Mouse (Mus musculus): Measurements from ENCODE around the gene Bloc1s1. TPM values are rescaled to one million over a fixed set of nuclear protein-coding genes. Genes with fewer than 3 reads are reported as not detected.

The Bloc1s1 gene
- polyA plus RNA-seq, 1 experiment from 2014 or later, result 188 TPM

GRCm38 (mm10) chr10:128940475-128941061, 16.7 kb upstream of the Bloc1s1 start:
- Histone ChIP-seq H3K27ac (no peak overlapping the region), H3K9me3 (no peaks in the 10 kb centered on the region), H3K9ac (no peak overlapping the region), H3K4me3 (replicated peaks) (no peak overlapping the region), H3K4me2 (no peak overlapping the region), H3K4me1 (no peaks in the 10 kb centered on the region), H3K27me3 (peaks cover 16% of the 10 kb centered on the region), H3K36me3 (replicated peaks) (no peaks in the 10 kb centered on the region)
- WGBS, result 84% methylated on average over 10 of the region's 10 CpGs
- ATAC-seq (ENCODE audit: low FRiP score), result no peak

GRCm38 (mm10) chr10:128938974-128939373, 15.1 kb upstream of the Bloc1s1 start:
- peaks cover 4% of the 10 kb centered on the region for H3K4me1 ChIP-seq
- H3K9me3 ChIP-seq, result no peaks in the 10 kb centered on the region
- H3K36me3 ChIP-seq (replicated peaks), result no peaks in the 10 kb centered on the region
- H3K27ac ChIP-seq, result no peak overlapping the region
- no peak overlapping the region for H3K4me2 ChIP-seq
- WGBS, result 66% methylated on average over 5 of the region's 5 CpGs
- H3K4me3 ChIP-seq (replicated peaks), result no peak overlapping the region
- peaks cover 32% of the 10 kb centered on the region for H3K27me3 ChIP-seq
- H3K9ac ChIP-seq, result no peak overlapping the region
- ATAC-seq (ENCODE audit: low FRiP score), result no peak

- 85% methylated on average over 9 of the region's 9 CpGs for WGBS
- Histone ChIP-seq H3K4me3 (replicated peaks) (no peak overlapping the region), H3K4me1 (peaks cover 10% of the 10 kb centered on the region), H3K9me3 (no peaks in the 10 kb centered on the region), H3K4me2 (no peak overlapping the region), H3K36me3 (replicated peaks) (no peaks in the 10 kb centered on the region), H3K9ac (no peak overlapping the region), H3K27me3 (peaks cover 37% of the 10 kb centered on the region), H3K27ac (no peak overlapping the region)
- no peak for ATAC-seq (ENCODE audit: low FRiP score)
These were observed 14.6 kb upstream of the Bloc1s1 start for GRCm38 (mm10) chr10:128938457-128938856.

DNA sequence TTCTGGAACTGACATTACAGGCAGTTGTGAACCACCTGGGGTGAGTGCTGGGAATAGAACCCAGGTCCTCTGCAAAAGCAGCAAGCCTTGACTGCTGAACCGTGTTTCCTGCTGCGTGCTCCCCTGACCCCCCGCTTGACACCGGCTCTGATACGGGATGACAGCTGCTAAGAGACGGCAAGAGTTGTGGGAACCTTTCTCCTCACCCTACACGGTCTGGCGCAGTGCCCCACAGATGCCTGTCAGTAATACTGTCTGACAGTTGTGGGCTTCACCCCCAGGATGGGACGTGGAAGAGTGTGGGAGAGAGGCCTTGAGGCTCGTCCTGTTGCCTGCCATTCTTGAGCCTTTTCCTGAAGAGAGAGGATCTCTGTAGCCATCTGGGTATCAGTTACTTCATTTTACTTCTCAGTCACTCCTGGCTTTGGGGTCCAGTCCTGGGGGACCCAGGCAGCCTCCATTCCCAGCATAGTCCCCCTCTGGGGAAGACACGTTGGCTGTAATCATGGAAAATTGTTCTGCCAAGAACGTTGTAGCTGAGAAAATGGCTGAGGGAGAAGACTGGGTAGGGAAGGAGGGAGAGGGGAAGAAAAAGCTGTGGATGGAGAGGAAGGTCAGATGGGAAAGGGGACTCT, 14.0 kb upstream of the Bloc1s1 start:
- Histone ChIP-seq H3K4me2 (no peak overlapping the region), H3K9me3 (no peaks in the 10 kb centered on the region), H3K4me1 (peaks cover 14% of the 10 kb centered on the region), H3K4me3 (replicated peaks) (no peak overlapping the region), H3K9ac (no peak overlapping the region), H3K27me3 (peaks cover 43% of the 10 kb centered on the region), H3K27ac (no peak overlapping the region), H3K36me3 (replicated peaks) (no peaks in the 10 kb centered on the region)
- WGBS, result 76% methylated on average over 12 of the region's 12 CpGs
- ATAC-seq (ENCODE audit: low FRiP score), result no peak

- ATAC-seq (ENCODE audit: low FRiP score), result no peak
- Histone ChIP-seq H3K4me3 (replicated peaks) (no peak overlapping the region), H3K27ac (no peak overlapping the region), H3K36me3 (replicated peaks) (no peaks in the 10 kb centered on the region), H3K4me2 (no peak overlapping the region), H3K9me3 (no peaks in the 10 kb centered on the region), H3K9ac (no peak overlapping the region), H3K4me1 (peaks cover 14% of the 10 kb centered on the region), H3K27me3 (peaks cover 62% of the 10 kb centered on the region)
- 78% methylated on average over 8 of the region's 8 CpGs for WGBS
These were observed 12.1 kb upstream of the Bloc1s1 start for GRCm38 (mm10) chr10:128935826-128936440.

GRCm38 (mm10) chr10:128934997-128935787, 11.4 kb upstream of the Bloc1s1 start:
- WGBS, result 64% methylated on average over 7 of the region's 7 CpGs
- no peak for ATAC-seq (ENCODE audit: low FRiP score)
- no peaks in the 10 kb centered on the region for H3K9me3 ChIP-seq
- no peaks in the 10 kb centered on the region for H3K36me3 ChIP-seq (replicated peaks)
- H3K4me1 ChIP-seq, result peaks cover 14% of the 10 kb centered on the region
- no peak overlapping the region for H3K27ac ChIP-seq
- H3K4me2 ChIP-seq, result no peak overlapping the region
- H3K9ac ChIP-seq, result no peak overlapping the region
- H3K4me3 ChIP-seq (replicated peaks), result no peak overlapping the region
- peaks cover 70% of the 10 kb centered on the region for H3K27me3 ChIP-seq

DNA sequence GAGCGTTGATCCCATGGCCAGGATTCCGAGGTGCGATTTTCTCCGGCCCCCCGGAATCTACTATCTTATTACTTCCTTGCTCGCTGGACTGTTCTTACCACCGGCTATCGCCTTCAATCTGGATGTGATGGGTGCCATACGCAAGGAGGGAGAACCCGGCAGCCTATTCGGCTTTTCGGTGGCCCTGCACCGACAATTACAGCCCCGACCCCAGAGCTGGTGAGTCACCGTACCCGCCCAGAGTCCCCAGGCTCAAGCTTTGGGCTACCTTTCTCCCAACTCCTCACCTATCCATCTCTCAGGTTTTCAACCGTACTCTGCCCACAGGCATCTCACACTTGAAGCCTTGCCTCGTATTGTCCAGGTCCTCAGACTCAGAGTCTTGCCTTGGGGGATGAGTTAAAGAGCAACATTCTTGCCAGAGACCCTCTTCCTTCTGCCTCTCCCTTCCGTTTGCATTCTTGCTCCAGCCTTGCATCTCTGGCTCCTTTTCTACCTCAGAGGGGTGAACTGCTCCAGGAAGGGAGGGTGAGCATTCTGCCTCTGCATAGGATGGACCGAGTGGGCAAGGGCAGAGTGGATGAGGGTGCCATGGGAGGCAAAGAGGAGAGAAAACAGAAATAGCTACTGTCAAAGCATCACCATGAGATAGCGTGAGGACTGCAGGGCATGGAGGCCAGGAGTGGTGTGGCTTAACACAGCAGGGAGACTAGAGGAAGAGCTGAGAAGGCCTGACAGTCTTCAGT, 10.3 kb upstream of the Bloc1s1 start:
- peak overlapping the region; percentile 45 for H3K4me3 ChIP-seq (replicated peaks)
- H3K9ac ChIP-seq, result peak overlapping the region; percentile 29
- peak; percentile 9; the same call in 1 of the 2 replicates for ATAC-seq (ENCODE audit: low FRiP score)
- H3K36me3 ChIP-seq (replicated peaks), result no peaks in the 10 kb centered on the region
- H3K27me3 ChIP-seq, result peaks cover 78% of the 10 kb centered on the region
- H3K27ac ChIP-seq, result no peak overlapping the region
- H3K4me1 ChIP-seq, result peaks cover 14% of the 10 kb centered on the region
- peak overlapping the region; percentile 72 for H3K4me2 ChIP-seq
- H3K9me3 ChIP-seq, result no peaks in the 10 kb centered on the region
- 3% methylated on average over 21 of the region's 21 CpGs for WGBS

DNA sequence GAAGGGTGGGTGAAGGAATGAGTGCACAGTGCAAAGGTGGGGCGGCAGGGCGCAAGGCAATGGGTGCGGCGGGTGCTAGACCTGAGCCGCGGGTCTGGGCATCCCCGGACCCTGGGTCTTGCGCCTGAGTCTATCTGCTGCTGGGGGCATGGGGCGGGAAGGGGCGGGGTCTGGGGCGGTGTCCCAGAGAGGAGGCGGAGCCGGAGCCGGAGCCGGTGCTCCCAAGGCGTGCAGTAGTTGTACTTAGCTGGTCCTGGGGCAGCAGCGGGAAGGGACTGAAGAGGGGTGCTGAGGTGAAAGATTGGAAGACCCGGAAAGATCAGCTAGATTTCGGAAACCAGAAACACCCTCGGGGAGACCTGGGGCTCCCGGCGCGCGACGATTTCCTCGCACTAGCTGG, 9.7 kb upstream of the Bloc1s1 start, which contains the start of gene Itga7:
TSS of gene Itga7 (plus strand) at position 245 of the 400 bp plus-strand sequence.
- peaks cover 84% of the 10 kb centered on the region for H3K27me3 ChIP-seq
- ATAC-seq (ENCODE audit: low FRiP score), result peak; percentile 88
- H3K36me3 ChIP-seq (replicated peaks), result no peaks in the 10 kb centered on the region
- H3K9me3 ChIP-seq, result no peaks in the 10 kb centered on the region
- H3K27ac ChIP-seq, result no peak within 1 kb of the TSS
- WGBS, result under 1% methylated on average over 26 of the region's 26 CpGs
- H3K4me2 ChIP-seq, result peak within 1 kb of the TSS; percentile 72
- H3K4me3 ChIP-seq (replicated peaks), result peak within 1 kb of the TSS; percentile 45
- H3K4me1 ChIP-seq, result peaks cover 14% of the 10 kb centered on the region
- H3K9ac ChIP-seq, result peak within 1 kb of the TSS; percentile 29

DNA sequence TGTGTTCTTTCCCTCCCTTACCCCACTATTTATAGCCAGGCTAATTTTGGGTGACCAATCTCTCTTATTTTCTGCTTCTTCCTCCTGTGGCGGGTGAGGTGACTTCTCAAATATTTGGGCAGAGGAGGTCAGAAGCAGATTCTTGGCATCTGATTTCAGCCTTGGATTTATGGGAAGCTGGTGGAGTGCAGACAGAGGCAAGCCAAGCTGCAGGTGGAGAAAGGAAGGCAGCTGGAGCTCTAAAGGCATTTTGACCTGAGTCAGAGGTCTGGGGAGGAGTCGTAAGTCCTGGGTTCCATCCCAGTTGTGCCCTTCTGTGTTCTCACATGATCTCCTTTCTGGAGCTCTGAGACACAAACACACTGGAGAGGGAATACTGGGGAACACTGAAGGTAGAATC, 7.6 kb upstream of the Bloc1s1 start:
- Histone ChIP-seq H3K4me1 (peaks cover 17% of the 10 kb centered on the region), H3K4me2 (no peak overlapping the region), H3K9me3 (no peaks in the 10 kb centered on the region), H3K27me3 (peaks cover 92% of the 10 kb centered on the region), H3K9ac (no peak overlapping the region), H3K4me3 (replicated peaks) (no peak overlapping the region), H3K27ac (no peak overlapping the region), H3K36me3 (replicated peaks) (no peaks in the 10 kb centered on the region)
- 74% methylated on average over 2 of the region's 2 CpGs for WGBS
- ATAC-seq (ENCODE audit: low FRiP score), result no peak

DNA sequence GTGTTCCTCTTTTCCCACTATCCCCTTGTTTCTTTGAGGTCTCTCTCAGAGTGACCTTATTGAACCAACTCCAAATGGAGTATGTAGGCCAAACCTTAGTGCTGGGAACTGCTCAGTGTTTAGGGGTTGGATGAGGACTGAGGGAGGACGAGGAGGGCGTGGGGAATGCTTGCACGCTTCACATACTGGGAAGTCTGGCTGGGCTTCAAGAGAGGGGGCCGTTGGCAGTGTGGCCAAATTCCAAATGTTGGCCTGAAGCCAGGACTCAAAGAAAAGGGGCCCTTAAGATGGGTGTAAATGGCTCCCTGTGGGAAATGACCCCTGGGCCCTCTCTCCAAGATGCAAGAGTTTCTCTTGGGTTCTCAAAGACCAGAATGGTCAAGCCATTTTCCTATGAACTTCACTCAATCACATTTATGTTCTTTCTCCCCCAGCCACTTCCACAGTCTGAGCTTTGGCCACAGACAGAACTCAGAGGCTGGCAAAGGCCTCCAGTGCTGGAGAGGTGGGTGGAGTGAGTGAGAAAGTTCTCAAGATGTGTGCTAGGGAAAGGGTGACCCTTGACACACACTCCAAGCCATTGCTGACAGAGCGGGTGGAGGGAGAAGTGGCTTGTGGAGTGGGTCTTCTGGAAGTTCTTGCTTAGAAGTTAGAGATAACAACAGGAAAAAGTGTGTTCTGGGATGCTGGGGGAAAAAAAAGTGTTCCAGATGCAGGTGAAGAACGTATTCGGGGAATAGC, 6.0 kb upstream of the Bloc1s1 start:
- Histone ChIP-seq H3K4me1 (peaks cover 17% of the 10 kb centered on the region), H3K4me3 (replicated peaks) (no peak overlapping the region), H3K27ac (no peak overlapping the region), H3K9ac (no peak overlapping the region), H3K36me3 (replicated peaks) (no peaks in the 10 kb centered on the region), H3K9me3 (no peaks in the 10 kb centered on the region), H3K27me3 (peaks cover 76% of the 10 kb centered on the region), H3K4me2 (no peak overlapping the region)
- WGBS, result 72% methylated on average over 7 of the region's 7 CpGs
- ATAC-seq (ENCODE audit: low FRiP score), result no peak

GRCm38 (mm10) chr10:128928356-128928755, 4.5 kb upstream of the Bloc1s1 start:
- H3K27me3 ChIP-seq, result peaks cover 67% of the 10 kb centered on the region

More at GRCm38 (mm10) chr10:128928356-128928755, 4.5 kb upstream of the Bloc1s1 start:
- ATAC-seq (ENCODE audit: low FRiP score), result no peak
- peaks cover 15% of the 10 kb centered on the region for H3K4me1 ChIP-seq
- H3K4me3 ChIP-seq (replicated peaks), result no peak overlapping the region
- no peak overlapping the region for H3K4me2 ChIP-seq
- no peak overlapping the region for H3K27ac ChIP-seq
- H3K9ac ChIP-seq, result no peak overlapping the region
- 21% methylated on average over 4 of the region's 4 CpGs for WGBS
- no peaks in the 10 kb centered on the region for H3K9me3 ChIP-seq
- no peaks in the 10 kb centered on the region for H3K36me3 ChIP-seq (replicated peaks)
